Mouse (Mus musculus) ES-E14 (cell line): ENCODE results near the gene Atg2a. TPM values are rescaled to one million over a fixed set of nuclear protein-coding genes. Genes with fewer than 3 reads are reported as not detected.

Experiments used
- DNase-seq: peaks from one replicate; pipeline ENCODE4 v3.0.0-alpha.2; 2013; ENCODE audit warnings: low read depth, low spot score
- H3K27ac ChIP-seq: 2 replicates; pipeline ENCODE4 v1.5.1; 2012; ENCODE audit warnings: low read depth, mild to moderate bottlenecking, low read length, moderate library complexity, mixed read lengths; ENCODE audit not compliant: poor library complexity, insufficient read depth, severe bottlenecking
- H3K36me3 ChIP-seq: 2 replicates; pipeline ENCODE4 v1.6.1; 2012; ENCODE audit warnings: mild to moderate bottlenecking, low read length, moderate library complexity, mixed read lengths; ENCODE audit not compliant: control insufficient read depth, poor library complexity, insufficient read depth, severe bottlenecking
- H3K4me1 ChIP-seq, 2 experiments: fragments of 150-350 bp in 1 of 2; sonication (generic) in 1 of 2; 2 replicates each; pipeline ENCODE4 v1.6.1; 2012; ENCODE audit warnings: low read length in 2 of 2, mild to moderate bottlenecking in 1 of 2, mixed read lengths in 1 of 2; ENCODE audit not compliant: control insufficient read depth in 2 of 2, insufficient read depth in 2 of 2, poor library complexity in 1 of 2
- H3K4me3 ChIP-seq, 2 experiments: fragments of 150-350 bp in 1 of 2; sonication (generic) in 1 of 2; 2 replicates each; pipeline ENCODE4 v1.5.1; 2012; ENCODE audit warnings: low read length in 2 of 2, low read depth in 1 of 2, mild to moderate bottlenecking in 1 of 2, mixed read lengths in 1 of 2; ENCODE audit not compliant: insufficient read depth in 1 of 2, poor library complexity in 1 of 2, severe bottlenecking in 1 of 2
- H3K9ac ChIP-seq: 2 replicates; pipeline ENCODE4 v1.6.1; 2012; ENCODE audit warnings: low read depth, mild to moderate bottlenecking, low read length, mixed read lengths; ENCODE audit not compliant: poor library complexity, insufficient read depth, severe bottlenecking
- H3K9me3 ChIP-seq: fragments of 150-350 bp; sonication (generic); 2 replicates; pipeline ENCODE4 v1.6.1; 2012; ENCODE audit warnings: low read depth, mild to moderate bottlenecking, low read length; ENCODE audit not compliant: control insufficient read depth, insufficient read depth
- CHD2 ChIP-seq: IDR thresholded peaks from 2 replicates; pipeline ENCODE4 v1.6.1; 2014; ENCODE audit warnings: mild to moderate bottlenecking, low read depth, low read length, inconsistent platforms
- HCFC1 ChIP-seq: IDR thresholded peaks from 2 replicates; pipeline ENCODE4 v1.6.1; 2012; ENCODE audit warnings: low read length, inconsistent platforms, borderline replicate concordance; ENCODE audit not compliant: insufficient read depth
- MAFK ChIP-seq: IDR thresholded peaks from 2 replicates; pipeline ENCODE4 v1.6.1; 2014; ENCODE audit warnings: mild to moderate bottlenecking, low read depth, low read length, inconsistent platforms; ENCODE audit not compliant: insufficient read depth
- ZC3H11A ChIP-seq: IDR thresholded peaks from 2 replicates; pipeline ENCODE4 v1.6.1; 2012; ENCODE audit warnings: low read depth, mild to moderate bottlenecking, inconsistent platforms, low read length, borderline replicate concordance
- ZNF384 ChIP-seq: IDR thresholded peaks from 2 replicates; pipeline ENCODE4 v1.6.1; 2012; ENCODE audit warnings: low read depth, low read length, inconsistent platforms
- in situ Hi-C, 2 experiments: fragments of 600-800 bp; cut with MboI; formaldehyde crosslinking; loops; one replicate each; pipeline ENCODE4 v1.15.1; 2025; ENCODE audit warnings: low sequenced_read_pairs in 2 of 2, inconsistent platforms in 1 of 2; ENCODE audit not compliant: unreplicated experiment in 2 of 2
- total RNA-seq: library from RNA; depleted of rRNA; stranded (reverse); fragments of 300-350 nt; gene quantifications from 2 replicates; pipeline ENCODE4 v1.2.3, GENCODE M21; 2012

The Atg2a gene
- total RNA-seq, 1 experiment, result 31.8 TPM

DNA sequence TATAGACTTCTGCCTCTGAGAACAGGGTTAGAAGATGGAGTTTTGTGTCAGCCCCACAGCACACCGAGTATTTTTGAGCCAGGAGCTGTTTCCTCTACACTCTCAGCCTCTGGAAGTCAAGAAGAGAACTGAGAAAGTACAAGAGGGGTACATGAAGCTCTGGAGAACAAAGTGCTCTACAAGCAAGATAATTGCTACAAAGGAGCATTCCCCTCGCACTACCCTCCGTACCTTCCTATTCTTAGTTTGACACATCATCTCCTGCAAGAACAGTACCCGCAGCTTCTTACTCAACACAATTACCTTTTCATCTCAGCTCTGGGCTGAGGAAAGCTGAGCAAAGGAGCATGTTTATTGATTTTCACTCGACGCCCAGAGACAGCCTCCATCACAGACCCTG is 22.9 kb upstream of the Atg2a start:
- no peaks in the 10 kb centered on the region for H3K36me3 ChIP-seq
- no peaks in the 10 kb centered on the region for H3K9me3 ChIP-seq
- in situ Hi-C loops, result no loop called here
- no peak overlapping the region for H3K4me3 ChIP-seq
- no peak overlapping the region for H3K27ac ChIP-seq
- DNase-seq, result no peak
- no peak overlapping the region for H3K9ac ChIP-seq
- no peaks in the 10 kb centered on the region for H3K4me1 ChIP-seq
- TF ChIP-seq ZNF384 (no peak), CHD2 (no peak), HCFC1 (no peak), MAFK (no peak), ZC3H11A (no peak)

DNA sequence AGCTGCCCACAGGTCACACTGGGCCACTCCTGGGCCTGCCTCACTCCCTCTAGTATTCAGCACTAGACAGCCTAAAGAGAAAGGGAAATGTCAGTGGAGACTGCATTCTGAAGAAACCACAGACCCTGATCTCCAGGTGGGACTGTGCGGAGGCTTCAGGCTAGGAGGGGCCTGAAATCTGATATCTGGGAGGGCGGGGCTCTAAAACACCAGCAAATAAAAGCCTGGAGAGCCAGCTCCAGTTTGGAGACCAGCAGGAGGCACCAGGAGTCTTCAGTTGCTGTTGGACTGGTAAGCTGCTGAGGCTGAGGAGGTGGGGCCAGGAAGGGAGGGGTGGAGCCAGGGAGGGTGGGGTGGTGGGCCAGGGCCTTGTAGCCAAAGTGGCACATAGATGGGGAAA is 15.3 kb upstream of the Atg2a start, which contains the start of gene Gpha2:
Gpha2 (plus strand) TSS at position 246 of the 400 bp plus-strand sequence.
- Histone ChIP-seq H3K36me3 (peaks cover 17% of the 10 kb centered on the region), H3K9ac (no peak within 1 kb of the TSS), H3K4me3 (no peak within 1 kb of the TSS), H3K27ac (no peak within 1 kb of the TSS), H3K4me1 (peaks cover 0 to 8% of the 10 kb centered on the region in 2 experiments; a peak in 3 of 4 replicates), H3K9me3 (no peaks in the 10 kb centered on the region)
- peak; percentile 78 for DNase-seq
- in situ Hi-C loops, result no loop called here
- TF ChIP-seq ZC3H11A, result no peak
- no peak for TF ChIP-seq ZNF384
- no peak for TF ChIP-seq MAFK
- TF ChIP-seq CHD2, result no peak
- no peak for TF ChIP-seq HCFC1

DNA sequence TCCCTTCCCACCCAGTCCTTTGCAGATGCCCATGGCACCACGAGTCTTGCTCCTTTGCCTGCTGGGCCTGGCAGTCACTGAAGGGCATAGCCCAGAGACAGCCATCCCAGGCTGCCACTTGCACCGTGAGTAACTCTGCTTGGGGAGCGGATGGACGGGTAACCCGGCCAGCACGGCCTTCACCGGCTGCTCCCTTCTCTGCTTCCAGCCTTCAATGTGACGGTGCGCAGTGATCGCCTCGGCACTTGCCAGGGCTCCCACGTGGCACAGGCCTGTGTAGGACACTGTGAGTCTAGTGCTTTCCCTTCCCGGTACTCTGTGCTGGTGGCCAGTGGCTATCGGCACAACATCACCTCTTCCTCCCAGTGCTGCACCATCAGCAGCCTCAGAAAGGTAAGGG is 14.7 kb upstream of the Atg2a start:
- Histone ChIP-seq H3K27ac (no peak overlapping the region), H3K9ac (no peak overlapping the region), H3K9me3 (no peaks in the 10 kb centered on the region), H3K36me3 (peaks cover 17% of the 10 kb centered on the region), H3K4me3 (no peak overlapping the region), H3K4me1 (peaks cover 0 to 8% of the 10 kb centered on the region in 2 experiments; a peak in 3 of 4 replicates)
- no peak for TF ChIP-seq MAFK
- DNase-seq, result no peak
- in situ Hi-C loops, result no loop called here

DNA sequence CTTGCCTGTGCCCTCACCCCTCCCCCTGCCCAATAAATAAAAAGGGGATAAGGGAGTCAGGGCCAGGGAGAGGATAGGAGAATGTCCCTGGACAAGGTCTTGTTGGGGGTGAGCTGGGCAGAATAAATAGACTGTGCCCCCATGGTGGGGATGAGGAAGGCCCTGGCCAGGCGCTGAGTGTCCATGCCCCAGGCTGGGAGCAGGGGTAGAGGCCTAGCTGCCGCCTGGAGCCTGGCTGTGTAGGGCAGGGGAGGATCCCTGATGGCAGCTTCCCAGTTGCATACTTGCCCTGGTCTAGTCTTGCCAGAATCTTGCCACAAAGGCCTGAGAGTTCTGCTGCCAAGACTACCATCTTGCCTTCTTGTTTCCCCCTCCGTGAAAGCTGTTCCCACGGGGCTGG is 13.6 kb upstream of the Atg2a start:
- no peak for DNase-seq
- Histone ChIP-seq H3K36me3 (peaks cover 17% of the 10 kb centered on the region), H3K4me1 (peaks cover 0 to 8% of the 10 kb centered on the region in 2 experiments; a peak in 3 of 4 replicates), H3K9ac (no peak overlapping the region), H3K27ac (no peak overlapping the region), H3K9me3 (no peaks in the 10 kb centered on the region), H3K4me3 (no peak overlapping the region)
- TF ChIP-seq HCFC1 (no peak), CHD2 (no peak), ZNF384 (no peak), MAFK (no peak)
- in situ Hi-C loops, result no loop called here

DNA sequence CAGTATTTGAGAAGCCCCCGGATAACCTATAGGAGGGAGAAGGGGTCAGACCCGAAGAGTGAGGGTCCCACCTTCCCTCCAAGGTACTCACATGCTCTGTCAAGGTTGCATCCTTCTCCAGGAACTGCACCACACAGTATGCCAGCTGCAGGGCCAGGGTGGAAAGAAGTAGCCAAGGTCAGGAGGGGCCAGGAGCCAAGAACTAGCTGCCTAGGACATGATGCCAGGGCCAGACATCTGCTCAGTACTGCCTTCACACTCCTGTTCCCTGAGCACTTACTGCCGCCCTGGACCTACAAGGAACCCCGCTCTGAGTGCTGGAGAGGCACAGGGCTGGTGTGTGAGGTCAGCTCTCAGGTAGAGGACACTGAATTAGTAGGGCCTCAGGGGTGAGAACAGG is 11.1 kb upstream of the Atg2a start:
- in situ Hi-C loops, result no loop called here
- Histone ChIP-seq H3K9me3 (no peaks in the 10 kb centered on the region), H3K4me3 (no peak overlapping the region), H3K4me1 (peaks cover 0 to 13% of the 10 kb centered on the region in 2 experiments; a peak in 3 of 4 replicates), H3K27ac (no peak overlapping the region), H3K36me3 (peaks cover 20% of the 10 kb centered on the region), H3K9ac (no peak overlapping the region)
- TF ChIP-seq MAFK, result no peak
- no peak for TF ChIP-seq HCFC1
- TF ChIP-seq ZNF384, result no peak
- no peak for TF ChIP-seq ZC3H11A
- TF ChIP-seq CHD2, result no peak
- no peak for DNase-seq
